Mouse (Mus musculus): ENCODE measurements around the gene Fmo1. TPM values are rescaled to one million over a fixed set of nuclear protein-coding genes. Genes with fewer than 3 reads are reported as not detected.

Gene Fmo1
- total RNA-seq (2014; rRNA removed) (187 and 242 TPM in 2 replicates), polyA plus RNA-seq (2012; rRNA removed) (152 and 171 TPM in 2 replicates)

- Histone ChIP-seq H3K36me3 (ENCODE audit: control insufficient read depth, insufficient read depth, low read length) (no peaks in the 10 kb centered on the region), H3K9ac (ENCODE audit: low read depth, low read length) (peak within 1 kb of the TSS; percentile 99), H3K4me1 (ENCODE audit: control insufficient read depth, insufficient read depth, low read length) (peaks cover 23% of the 10 kb centered on the region), H3K4me3 (ENCODE audit: insufficient read depth, low read depth, low read length) (peak within 1 kb of the TSS; percentile 97), H3K27me3 (ENCODE audit: control insufficient read depth, insufficient read depth, low read length) (no peaks in the 10 kb centered on the region), H3K27ac (replicated peaks; ENCODE audit: insufficient read depth, low read depth, low read length) (peak within 1 kb of the TSS; percentile 100), H3K79me2 (ENCODE audit: control insufficient read depth, insufficient read depth, low read length) (peaks cover 3% of the 10 kb centered on the region; the same call in 1 of the 2 replicates)
- 4% methylated on average over 7 of the region's 7 CpGs for WGBS
- peak; percentile 94 for DNase-seq (ENCODE audit: extremely low read depth, low read depth, low spot score)
- TF ChIP-seq CTCF (IDR thresholded peaks at IDR 0.05; ENCODE audit: low read depth, low read length) (no peak), POLR2A (IDR thresholded peaks at IDR 0.05; ENCODE audit: extremely low read depth, insufficient read depth, low read length) (no peak)
These were observed at the start of gene Fmo1 for GRCm38 (mm10) chr1:162866280-162866681. Fmo1 (minus strand) TSS chr1:162866610.

- H3K79me2 ChIP-seq (ENCODE audit: control insufficient read depth, insufficient read depth, low read length): no peaks in the 10 kb centered on the region
- H3K27ac ChIP-seq (replicated peaks; ENCODE audit: insufficient read depth, low read depth, low read length): no peak overlapping the region
- 60% methylated on average over 4 of the region's 4 CpGs for WGBS
- no peak overlapping the region for H3K9ac ChIP-seq (ENCODE audit: low read depth, low read length)
- no peak overlapping the region for H3K4me3 ChIP-seq (ENCODE audit: insufficient read depth, low read depth, low read length)
- DNase-seq (ENCODE audit: extremely low read depth, low read depth, low spot score): peak; percentile 35
- no peaks in the 10 kb centered on the region for H3K36me3 ChIP-seq (ENCODE audit: control insufficient read depth, insufficient read depth, low read length)
- TF ChIP-seq CTCF (IDR thresholded peaks at IDR 0.05; ENCODE audit: low read depth, low read length) (no peak), POLR2A (IDR thresholded peaks at IDR 0.05; ENCODE audit: extremely low read depth, insufficient read depth, low read length) (no peak)
- 0 out of 2 replicates have a peak, but pooled peaks cover 2% of the 10 kb centered on the region for H3K4me1 ChIP-seq (ENCODE audit: control insufficient read depth, insufficient read depth, low read length)
- H3K27me3 ChIP-seq (ENCODE audit: control insufficient read depth, insufficient read depth, low read length): no peaks in the 10 kb centered on the region
These were observed 48.6 kb upstream of the Fmo1 start for GRCm38 (mm10) chr1:162914932-162915556.

- Histone ChIP-seq H3K4me3 (ENCODE audit: insufficient read depth, low read depth, low read length) (no peak overlapping the region), H3K79me2 (ENCODE audit: control insufficient read depth, insufficient read depth, low read length) (no peaks in the 10 kb centered on the region), H3K9ac (ENCODE audit: low read depth, low read length) (no peak overlapping the region), H3K27ac (replicated peaks; ENCODE audit: insufficient read depth, low read depth, low read length) (no peak overlapping the region), H3K27me3 (ENCODE audit: control insufficient read depth, insufficient read depth, low read length) (no peaks in the 10 kb centered on the region), H3K36me3 (ENCODE audit: control insufficient read depth, insufficient read depth, low read length) (no peaks in the 10 kb centered on the region), H3K4me1 (ENCODE audit: control insufficient read depth, insufficient read depth, low read length) (0 out of 2 replicates have a peak, but pooled peaks cover 2% of the 10 kb centered on the region)
- no peak for DNase-seq (ENCODE audit: extremely low read depth, low read depth, low spot score)
- TF ChIP-seq CTCF (IDR thresholded peaks at IDR 0.05; ENCODE audit: low read depth, low read length) (no peak), POLR2A (IDR thresholded peaks at IDR 0.05; ENCODE audit: extremely low read depth, insufficient read depth, low read length) (no peak)
These were observed 45.7 kb upstream of the Fmo1 start for GRCm38 (mm10) chr1:162912085-162912484.

- TF ChIP-seq CTCF (IDR thresholded peaks at IDR 0.05; ENCODE audit: low read depth, low read length): no peak
- TF ChIP-seq POLR2A (IDR thresholded peaks at IDR 0.05; ENCODE audit: extremely low read depth, insufficient read depth, low read length): no peak
- Histone ChIP-seq H3K4me1 (ENCODE audit: control insufficient read depth, insufficient read depth, low read length) (peaks cover 5% of the 10 kb centered on the region), H3K27ac (replicated peaks; ENCODE audit: insufficient read depth, low read depth, low read length) (no peak overlapping the region), H3K79me2 (ENCODE audit: control insufficient read depth, insufficient read depth, low read length) (no peaks in the 10 kb centered on the region), H3K9ac (ENCODE audit: low read depth, low read length) (no peak overlapping the region), H3K36me3 (ENCODE audit: control insufficient read depth, insufficient read depth, low read length) (no peaks in the 10 kb centered on the region), H3K27me3 (ENCODE audit: control insufficient read depth, insufficient read depth, low read length) (no peaks in the 10 kb centered on the region), H3K4me3 (ENCODE audit: insufficient read depth, low read depth, low read length) (no peak overlapping the region)
- DNase-seq (ENCODE audit: extremely low read depth, low read depth, low spot score): no peak
- 90% methylated on average over 4 of the region's 4 CpGs for WGBS
These were observed 35.5 kb upstream of the Fmo1 start for GRCm38 (mm10) chr1:162901879-162902278.

GRCm38 (mm10) chr1:162897838-162898811, 31.7 kb upstream of the Fmo1 start, which contains the start of gene Fmo2:
Fmo2 (minus strand) TSS chr1:162898726.
- DNase-seq (ENCODE audit: extremely low read depth, low read depth, low spot score): peak; percentile 94
- Histone ChIP-seq H3K4me3 (ENCODE audit: insufficient read depth, low read depth, low read length) (peak within 1 kb of the TSS; percentile 55), H3K27me3 (ENCODE audit: control insufficient read depth, insufficient read depth, low read length) (no peaks in the 10 kb centered on the region), H3K27ac (replicated peaks; ENCODE audit: insufficient read depth, low read depth, low read length) (peak within 1 kb of the TSS; percentile 97), H3K36me3 (ENCODE audit: control insufficient read depth, insufficient read depth, low read length) (no peaks in the 10 kb centered on the region), H3K9ac (ENCODE audit: low read depth, low read length) (peak within 1 kb of the TSS; percentile 75), H3K4me1 (ENCODE audit: control insufficient read depth, insufficient read depth, low read length) (peaks cover 5% of the 10 kb centered on the region), H3K79me2 (ENCODE audit: control insufficient read depth, insufficient read depth, low read length) (no peaks in the 10 kb centered on the region)
- WGBS: 16% methylated on average over 14 of the region's 14 CpGs
- TF ChIP-seq POLR2A (IDR thresholded peaks at IDR 0.05; ENCODE audit: extremely low read depth, insufficient read depth, low read length) (no peak), CTCF (IDR thresholded peaks at IDR 0.05; ENCODE audit: low read depth, low read length) (no peak)

Data from liver, adult 2 months (tissue).